Mouse (Mus musculus) embryonic fibroblast, embryonic 13.5 days (primary cell): Measurements from ENCODE around the gene Iqcc. TPM values are rescaled to one million over a fixed set of nuclear protein-coding genes. Genes with fewer than 3 reads are reported as not detected.

Experiments
- H3K27ac ChIP-seq: 2 replicates; pipeline ENCODE4 v1.5.1; 2012; ENCODE audit warnings: low read length, control low read depth, inconsistent platforms; ENCODE audit not compliant: insufficient read depth
- H3K4me1 ChIP-seq: 2 replicates; pipeline ENCODE4 v1.6.1; 2011; ENCODE audit warnings: low read length; ENCODE audit not compliant: control insufficient read depth, insufficient read depth
- H3K4me3 ChIP-seq: 2 replicates; pipeline ENCODE4 v1.5.1; 2011; ENCODE audit warnings: mild to moderate bottlenecking, control low read depth, low read length; ENCODE audit not compliant: insufficient read depth
- CTCF ChIP-seq: IDR thresholded peaks from 2 replicates; pipeline ENCODE4 v1.5.1; 2011; ENCODE audit warnings: mild to moderate bottlenecking, control low read depth, low read length, moderate library complexity, borderline replicate concordance; ENCODE audit not compliant: insufficient read depth
- POLR2A ChIP-seq: IDR thresholded peaks from 2 replicates; pipeline ENCODE4 v1.6.1; 2011; ENCODE audit warnings: low read depth, mild to moderate bottlenecking, control low read depth, low read length, moderate library complexity
- polyA plus RNA-seq: library from polyadenylated mRNA; stranded (reverse); fragments of >200 nt; gene quantifications from 2 replicates; pipeline ENCODE4 v1.2.4, GENCODE M21; 2011; ENCODE audit warnings: low read depth; ENCODE audit not compliant: missing spikeins, insufficient read length

Gene Iqcc
- polyA plus RNA-seq, 1 experiment, result 19.5 TPM

- no peaks in the 10 kb centered on the region for H3K4me1 ChIP-seq
- no peak overlapping the region for H3K4me3 ChIP-seq
- TF ChIP-seq CTCF, result no peak
- no peak for TF ChIP-seq POLR2A
- no peak overlapping the region for H3K27ac ChIP-seq
These were observed 46.4 kb downstream of the Iqcc start for GRCm38 (mm10) chr4:129572236-129573092.

- no peaks in the 10 kb centered on the region for H3K4me1 ChIP-seq
- TF ChIP-seq POLR2A (no peak), CTCF (no peak)
- H3K27ac ChIP-seq, result no peak overlapping the region
- H3K4me3 ChIP-seq, result no peak overlapping the region
These were observed 47.3 kb downstream of the Iqcc start for GRCm38 (mm10) chr4:129571551-129572084.

GRCm38 (mm10) chr4:129570028-129570427 lies 48.9 kb downstream of the Iqcc start:
- no peaks in the 10 kb centered on the region for H3K4me1 ChIP-seq
- TF ChIP-seq CTCF (no peak), POLR2A (no peak)
- H3K27ac ChIP-seq, result no peak overlapping the region
- no peak overlapping the region for H3K4me3 ChIP-seq

- no peaks in the 10 kb centered on the region for H3K4me1 ChIP-seq
- TF ChIP-seq CTCF (no peak), POLR2A (no peak)
- no peak overlapping the region for H3K4me3 ChIP-seq
- no peak overlapping the region for H3K27ac ChIP-seq
These were observed 50.5 kb downstream of the Iqcc start for GRCm38 (mm10) chr4:129568366-129568765.

- no peaks in the 10 kb centered on the region for H3K4me1 ChIP-seq
- TF ChIP-seq CTCF (no peak), POLR2A (no peak)
- H3K4me3 ChIP-seq, result no peak overlapping the region
- H3K27ac ChIP-seq, result no peak overlapping the region
These were observed 53.8 kb downstream of the Iqcc start for GRCm38 (mm10) chr4:129565139-129565538.

Other genes with a start within 250 kb of the Iqcc start
- gene Zbtb8a, start 241.0 kb downstream of the Iqcc start, polyA plus RNA-seq, result 5.0 and 6.9 TPM in 2 replicates
- not detected in 2 replicates for gene Zbtb8b, start 178.2 kb downstream of the Iqcc start, polyA plus RNA-seq
- gene Bsdc1, start 157.5 kb downstream of the Iqcc start, polyA plus RNA-seq, result 23.9 and 35.3 TPM in 2 replicates
- gene Tssk3, start 128.1 kb downstream of the Iqcc start, polyA plus RNA-seq, result not detected in 2 replicates
- gene Fam229a, start 127.9 kb downstream of the Iqcc start, polyA plus RNA-seq, result not detected in 2 replicates
- gene Marcksl1, start 105.5 kb downstream of the Iqcc start, polyA plus RNA-seq, result 131 and 157 TPM in 2 replicates
- 150 and 156 TPM in 2 replicates for gene Hdac1, start 76.4 kb downstream of the Iqcc start, polyA plus RNA-seq
- 3.0 and 5.2 TPM in 2 replicates for gene Lck, start 45.5 kb downstream of the Iqcc start, polyA plus RNA-seq
- gene Fam167b, start 40.5 kb downstream of the Iqcc start, polyA plus RNA-seq, result not detected in 2 replicates
- 217 and 251 TPM in 2 replicates for gene Eif3i, start 18.5 kb downstream of the Iqcc start, polyA plus RNA-seq
- gene Tmem234, start 18.4 kb downstream of the Iqcc start, polyA plus RNA-seq, result 110 and 112 TPM in 2 replicates
- gene Dcdc2b, start 4.8 kb downstream of the Iqcc start, polyA plus RNA-seq, result 0.68 TPM in 1 of 2 replicates, not detected in the other
- gene Ccdc28b, start 4.8 kb upstream of the Iqcc start, polyA plus RNA-seq, result 11.7 and 13.6 TPM in 2 replicates
- gene Txlna, start 22.0 kb upstream of the Iqcc start, polyA plus RNA-seq, result 52.8 and 56.2 TPM in 2 replicates
- 80.7 and 84.3 TPM in 2 replicates for gene Kpna6, start 53.7 kb upstream of the Iqcc start, polyA plus RNA-seq
- gene Tmem39b, start 77.7 kb upstream of the Iqcc start, polyA plus RNA-seq, result 15.4 and 19.1 TPM in 2 replicates
- 113 and 146 TPM in 2 replicates for gene Khdrbs1, start 123.2 kb upstream of the Iqcc start, polyA plus RNA-seq
- gene Ptp4a2, start 192.1 kb upstream of the Iqcc start, polyA plus RNA-seq, result 501 and 598 TPM in 2 replicates